ENCODE assay signal across 12 mouse cellular contexts in the genomic region with DNA sequence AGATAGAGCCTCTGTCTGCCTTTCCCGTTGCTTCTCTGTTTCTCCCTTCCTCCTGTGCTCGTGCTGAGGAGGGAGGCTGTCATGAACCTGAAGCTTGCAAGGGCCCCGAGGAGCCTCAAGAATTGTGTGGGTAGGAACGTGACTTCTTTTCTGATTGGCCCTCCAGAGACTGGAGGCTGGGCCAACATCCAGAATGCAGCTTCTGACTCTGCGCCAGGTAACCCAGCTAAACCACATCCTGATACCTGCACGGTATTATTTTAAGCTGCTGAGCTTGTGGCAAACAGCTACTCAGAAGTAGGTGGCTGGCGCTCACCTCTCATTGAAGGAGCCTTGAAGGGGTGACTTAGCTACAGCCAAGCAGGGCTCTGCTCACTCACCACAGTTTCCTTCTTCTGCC.
DNase-seq lines count a peak whose midpoint lies in the region.
"Had no signal": no experiment of that assay in that cellular context is flagged by ENCODE, and none has a peak within 500 bp of the region (broad histone marks: within the 10 kb centered on the region; RNA-seq: fewer than 3 reads in every experiment).

No protein-coding gene starts in this region.

- DNase-seq in lung, postnatal 14 days = peak; percentile 10
- DNase-seq in lung, postnatal 10 days = no peak
- peak; percentile 51 to 56 for DNase-seq in CD8-positive naive resting alpha-beta T cell, adult 2 months (ENCODE audit: low read depth in 2 of 2, low spot score in 2 of 2)
- peak; percentile 76 for DNase-seq in induced T-regulatory cell, adult 2 months (ENCODE audit: low read depth)
- peak; percentile 21 to 34 for DNase-seq in thymus, postnatal 10 days (ENCODE audit: low spot score in 2 of 2)
- no peak for DNase-seq in heart, adult 18-20 months
- DNase-seq in Muller cell, postnatal 12 days (ENCODE audit: inconsistent ontology term) = no peak
- no peak for DNase-seq in adrenal gland, postnatal 25 days
- DNase-seq: cerebellum, adult 8-10 months; embryo, embryonic 11 days; heart, adult 11 months; liver, embryonic 13.5 days had no signal

Comparison
In these comparisons a context has a peak if more than half of its experiments do, and no peak if none do; other contexts are left out.
1. DNase-seq: peak in lung, postnatal 14 days (single experiment), CD8-positive naive resting alpha-beta T cell, adult 2 months (2 of 2), induced T-regulatory cell, adult 2 months (single experiment) and thymus, postnatal 10 days (2 of 2); none in lung, postnatal 10 days (single experiment), heart, adult 18-20 months (0 of 2), Muller cell, postnatal 12 days (single experiment) and adrenal gland, postnatal 25 days (single experiment).